Mouse (Mus musculus): ENCODE results near the gene Islr2. TPM values are rescaled to one million over a fixed set of nuclear protein-coding genes. Genes with fewer than 3 reads are reported as not detected.
A peak's percentile ranks its signal among the peaks of the same experiment; 100 is the strongest.

Islr2 gene
- polyA plus RNA-seq, 1 experiment from 2014 or later, result not detected

- Histone ChIP-seq H3K9ac (ENCODE audit: low read length) (no peak overlapping the region), H3K4me3 (ENCODE audit: control insufficient read depth in 1 of 2, insufficient read depth in 1 of 2, low read depth in 1 of 2, low read length in 2 of 2) (no peak overlapping the region), H3K9me3 (ENCODE audit: control insufficient read depth, low read length) (no peaks in the 10 kb centered on the region), H3K27ac (replicated peaks in 1 of 2; ENCODE audit: control insufficient read depth in 1 of 2, insufficient read depth in 1 of 2, low read depth in 2 of 2, low read length in 2 of 2) (no peak overlapping the region), H3K36me3 (ENCODE audit: control insufficient read depth, insufficient read depth, low read length) (no peaks in the 10 kb centered on the region), H3K4me1 (ENCODE audit: control insufficient read depth in 2 of 2, insufficient read depth in 2 of 2, low read length in 2 of 2) (peaks cover 13 to 22% of the 10 kb centered on the region in 2 experiments), H3K4me2 (ENCODE audit: low read length) (no peak overlapping the region), H3K27me3 (ENCODE audit: control insufficient read depth, insufficient read depth, low read length) (no peaks in the 10 kb centered on the region)
- ATAC-seq (ENCODE audit: insufficient number of reproducible peaks, insufficient read depth, low FRiP score, low read depth), result no peak
- 59% methylated on average over 5 of the region's 5 CpGs for WGBS
These were observed 41.0 kb downstream of the Islr2 start for GRCm38 (mm10) chr9:58163146-58163545.

- no peaks in the 10 kb centered on the region for H3K36me3 ChIP-seq (ENCODE audit: control insufficient read depth, insufficient read depth, low read length)
- WGBS, result 84% methylated on average over 3 of the region's 3 CpGs
- no peak overlapping the region for H3K9ac ChIP-seq (ENCODE audit: low read length)
- H3K4me3 ChIP-seq (ENCODE audit: control insufficient read depth in 1 of 2, insufficient read depth in 1 of 2, low read depth in 1 of 2, low read length in 2 of 2), result no peak overlapping the region
- H3K9me3 ChIP-seq (ENCODE audit: control insufficient read depth, low read length), result no peaks in the 10 kb centered on the region
- H3K4me2 ChIP-seq (ENCODE audit: low read length), result no peak overlapping the region
- H3K27me3 ChIP-seq (ENCODE audit: control insufficient read depth, insufficient read depth, low read length), result no peaks in the 10 kb centered on the region
- no peak for ATAC-seq (ENCODE audit: insufficient number of reproducible peaks, insufficient read depth, low FRiP score, low read depth)
- peaks cover 20 to 25% of the 10 kb centered on the region in 2 experiments for H3K4me1 ChIP-seq (ENCODE audit: control insufficient read depth in 2 of 2, insufficient read depth in 2 of 2, low read length in 2 of 2)
- no peak overlapping the region for H3K27ac ChIP-seq (replicated peaks in 1 of 2; ENCODE audit: control insufficient read depth in 1 of 2, insufficient read depth in 1 of 2, low read depth in 2 of 2, low read length in 2 of 2)
These were observed 41.9 kb downstream of the Islr2 start for GRCm38 (mm10) chr9:58162173-58162572.

- Histone ChIP-seq H3K9me3 (ENCODE audit: control insufficient read depth, low read length) (no peaks in the 10 kb centered on the region), H3K9ac (ENCODE audit: low read length) (no peak overlapping the region; the same call in 1 of the 2 replicates), H3K36me3 (ENCODE audit: control insufficient read depth, insufficient read depth, low read length) (no peaks in the 10 kb centered on the region), H3K4me1 (ENCODE audit: control insufficient read depth in 2 of 2, insufficient read depth in 2 of 2, low read length in 2 of 2) (peaks cover 22 to 29% of the 10 kb centered on the region in 2 experiments), H3K4me3 (ENCODE audit: control insufficient read depth in 1 of 2, insufficient read depth in 1 of 2, low read depth in 1 of 2, low read length in 2 of 2) (no peak overlapping the region), H3K27me3 (ENCODE audit: control insufficient read depth, insufficient read depth, low read length) (no peaks in the 10 kb centered on the region), H3K27ac (replicated peaks in 1 of 2; ENCODE audit: control insufficient read depth in 1 of 2, insufficient read depth in 1 of 2, low read depth in 2 of 2, low read length in 2 of 2) (peak overlapping the region; percentile 56 to 57), H3K4me2 (ENCODE audit: low read length) (no peak overlapping the region)
- ATAC-seq (ENCODE audit: insufficient number of reproducible peaks, insufficient read depth, low FRiP score, low read depth), result no peak
- WGBS, result 68% methylated on average over 5 of the region's 5 CpGs
These were observed 43.8 kb downstream of the Islr2 start for GRCm38 (mm10) chr9:58160315-58160714.

DNA sequence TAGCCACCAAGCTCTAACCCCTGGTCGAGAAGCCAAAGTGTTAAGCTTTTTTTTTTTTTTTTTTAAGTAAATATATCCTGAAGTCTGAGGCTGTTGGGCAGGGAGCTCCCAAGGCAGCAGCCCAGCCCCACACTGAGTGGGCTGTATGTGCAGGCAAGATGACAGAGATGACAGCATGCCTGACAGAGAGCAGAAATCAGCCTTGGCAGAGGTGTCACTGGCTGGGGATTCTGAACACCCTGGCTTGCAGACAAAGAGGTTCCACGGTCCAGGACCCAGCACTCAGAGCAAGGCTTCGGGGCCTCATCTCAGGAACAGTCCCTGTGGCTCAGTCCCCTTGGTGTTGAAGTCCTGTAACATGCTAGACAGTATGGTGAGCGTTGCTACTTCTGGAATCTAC is 44.3 kb downstream of the Islr2 start:
- Histone ChIP-seq H3K9ac (ENCODE audit: low read length) (no peak overlapping the region; the same call in 1 of the 2 replicates), H3K4me1 (ENCODE audit: control insufficient read depth in 2 of 2, insufficient read depth in 2 of 2, low read length in 2 of 2) (peaks cover 26 to 33% of the 10 kb centered on the region in 2 experiments), H3K4me2 (ENCODE audit: low read length) (no peak overlapping the region), H3K9me3 (ENCODE audit: control insufficient read depth, low read length) (no peaks in the 10 kb centered on the region), H3K27ac (replicated peaks in 1 of 2; ENCODE audit: control insufficient read depth in 1 of 2, insufficient read depth in 1 of 2, low read depth in 2 of 2, low read length in 2 of 2) (peak overlapping the region; percentile 57 to 78), H3K36me3 (ENCODE audit: control insufficient read depth, insufficient read depth, low read length) (no peaks in the 10 kb centered on the region), H3K27me3 (ENCODE audit: control insufficient read depth, insufficient read depth, low read length) (no peaks in the 10 kb centered on the region), H3K4me3 (ENCODE audit: control insufficient read depth in 1 of 2, insufficient read depth in 1 of 2, low read depth in 1 of 2, low read length in 2 of 2) (no peak overlapping the region)
- peak; percentile 44; the same call in 1 of the 2 replicates for ATAC-seq (ENCODE audit: insufficient number of reproducible peaks, insufficient read depth, low FRiP score, low read depth)
- WGBS, result 15% methylated on average over 4 of the region's 4 CpGs

- Histone ChIP-seq H3K27ac (replicated peaks in 1 of 2; ENCODE audit: control insufficient read depth in 1 of 2, insufficient read depth in 1 of 2, low read depth in 2 of 2, low read length in 2 of 2) (peak overlapping the region; percentile 74 to 78), H3K4me1 (ENCODE audit: control insufficient read depth in 2 of 2, insufficient read depth in 2 of 2, low read length in 2 of 2) (peaks cover 30 to 34% of the 10 kb centered on the region in 2 experiments), H3K9ac (ENCODE audit: low read length) (no peak overlapping the region; the same call in 1 of the 2 replicates), H3K9me3 (ENCODE audit: control insufficient read depth, low read length) (no peaks in the 10 kb centered on the region), H3K36me3 (ENCODE audit: control insufficient read depth, insufficient read depth, low read length) (no peaks in the 10 kb centered on the region), H3K27me3 (ENCODE audit: control insufficient read depth, insufficient read depth, low read length) (no peaks in the 10 kb centered on the region), H3K4me3 (ENCODE audit: control insufficient read depth in 1 of 2, insufficient read depth in 1 of 2, low read depth in 1 of 2, low read length in 2 of 2) (peak overlapping the region in 1 of 2 experiments; percentile 16; a peak in 2 of 4 replicates), H3K4me2 (ENCODE audit: low read length) (peak overlapping the region; percentile 38)
- ATAC-seq (ENCODE audit: insufficient number of reproducible peaks, insufficient read depth, low FRiP score, low read depth), result peak; percentile 49
- 34% methylated on average over 7 of the region's 7 CpGs for WGBS
These were observed 45.4 kb downstream of the Islr2 start for GRCm38 (mm10) chr9:58158541-58159311.

DNA sequence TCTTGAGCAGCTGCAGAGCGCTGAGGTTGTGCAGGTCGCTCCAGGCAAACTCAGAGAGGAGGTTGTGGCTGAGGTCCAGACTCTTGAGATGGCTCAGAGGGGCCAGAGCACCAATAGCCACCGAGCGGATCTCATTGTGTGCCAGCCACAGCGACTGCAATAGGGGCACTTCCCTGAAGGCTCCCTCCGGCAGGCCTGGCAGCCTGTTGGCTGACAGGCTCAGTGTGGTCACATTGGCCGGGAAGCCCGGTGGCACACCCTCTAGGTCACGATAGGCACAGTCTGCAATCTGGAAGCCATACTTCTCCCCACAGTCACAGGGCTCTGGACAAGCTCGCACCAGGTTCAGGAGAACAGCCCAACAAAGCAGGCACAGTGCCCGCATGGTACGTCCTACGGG is 46.3 kb downstream of the Islr2 start:
- no peak for ATAC-seq (ENCODE audit: insufficient number of reproducible peaks, insufficient read depth, low FRiP score, low read depth)
- H3K9ac ChIP-seq (ENCODE audit: low read length), result peak overlapping the region; percentile 45; the same call in 1 of the 2 replicates
- H3K4me3 ChIP-seq (ENCODE audit: control insufficient read depth in 1 of 2, insufficient read depth in 1 of 2, low read depth in 1 of 2, low read length in 2 of 2), result peak overlapping the region; percentile 8 to 16; a peak in 3 of 4 replicates

GRCm38 (mm10) chr9:58156819-58157560 is 47.1 kb downstream of the Islr2 start:
- H3K9me3 ChIP-seq (ENCODE audit: control insufficient read depth, low read length), result no peaks in the 10 kb centered on the region
- ATAC-seq (ENCODE audit: insufficient number of reproducible peaks, insufficient read depth, low FRiP score, low read depth), result no peak
- WGBS, result 88% methylated on average over 22 of the region's 22 CpGs
- H3K27ac ChIP-seq (replicated peaks in 1 of 2; ENCODE audit: control insufficient read depth in 1 of 2, insufficient read depth in 1 of 2, low read depth in 2 of 2, low read length in 2 of 2), result no peak overlapping the region
- peak overlapping the region; percentile 38 for H3K4me2 ChIP-seq (ENCODE audit: low read length)
- H3K36me3 ChIP-seq (ENCODE audit: control insufficient read depth, insufficient read depth, low read length), result no peaks in the 10 kb centered on the region
- H3K27me3 ChIP-seq (ENCODE audit: control insufficient read depth, insufficient read depth, low read length), result no peaks in the 10 kb centered on the region
- peaks cover 30 to 40% of the 10 kb centered on the region in 2 experiments for H3K4me1 ChIP-seq (ENCODE audit: control insufficient read depth in 2 of 2, insufficient read depth in 2 of 2, low read length in 2 of 2)
- no peak overlapping the region for H3K9ac ChIP-seq (ENCODE audit: low read length)
- H3K4me3 ChIP-seq (ENCODE audit: control insufficient read depth in 1 of 2, insufficient read depth in 1 of 2, low read depth in 1 of 2, low read length in 2 of 2), result no peak overlapping the region

More for the DNA sequence above, 46.3 kb downstream of the Islr2 start:
- Histone ChIP-seq H3K27me3 (ENCODE audit: control insufficient read depth, insufficient read depth, low read length) (no peaks in the 10 kb centered on the region), H3K36me3 (ENCODE audit: control insufficient read depth, insufficient read depth, low read length) (no peaks in the 10 kb centered on the region), H3K4me1 (ENCODE audit: control insufficient read depth in 2 of 2, insufficient read depth in 2 of 2, low read length in 2 of 2) (peaks cover 30 to 40% of the 10 kb centered on the region in 2 experiments), H3K9me3 (ENCODE audit: control insufficient read depth, low read length) (no peaks in the 10 kb centered on the region), H3K27ac (replicated peaks in 1 of 2; ENCODE audit: control insufficient read depth in 1 of 2, insufficient read depth in 1 of 2, low read depth in 2 of 2, low read length in 2 of 2) (peak overlapping the region; percentile 74 to 78), H3K4me2 (ENCODE audit: low read length) (peak overlapping the region; percentile 38)
- WGBS, result 79% methylated on average over 13 of the region's 13 CpGs

All from heart, embryonic 14.5 days (tissue).